Mouse (Mus musculus) lung, postnatal 25 days (tissue): ENCODE data around the gene A730071L15Rik.

Source experiments
- DNase-seq: peaks from one replicate; pipeline ENCODE4 v3.0.0; 2022; ENCODE audit warnings: low spot score

The A730071L15Rik gene

GRCm38 (mm10) chr11:6199410-6200086 lies at the start of gene A730071L15Rik:
A730071L15Rik (plus strand) TSS chr11:6200029.
- DNase-seq = no peak

GRCm38 (mm10) chr11:6152864-6153263 lies 47.0 kb upstream of the A730071L15Rik start:
- DNase-seq = no peak

- no peak for DNase-seq
These were observed 45.6 kb upstream of the A730071L15Rik start for GRCm38 (mm10) chr11:6154211-6154701.

DNA sequence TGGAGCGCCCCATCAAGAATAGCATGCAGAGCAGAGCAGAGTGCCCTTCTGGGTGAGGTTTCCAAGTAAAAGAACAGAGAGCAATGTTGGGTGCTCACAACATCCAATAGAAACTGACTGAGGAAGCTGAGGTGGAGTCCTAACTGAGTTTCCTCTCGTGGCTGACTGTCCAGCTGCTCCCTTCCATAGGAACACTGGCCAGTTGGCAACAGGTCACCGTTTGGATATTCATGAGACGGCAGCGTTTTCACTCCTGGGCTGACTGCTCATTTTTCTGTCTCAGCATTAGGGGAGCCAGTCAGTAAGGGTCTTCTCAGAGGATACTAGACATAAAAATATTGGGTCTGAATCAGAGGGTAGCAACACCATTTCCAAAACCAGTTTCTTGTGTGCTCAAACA lies 43.2 kb upstream of the A730071L15Rik start:
- no peak for DNase-seq

GRCm38 (mm10) chr11:6157119-6157518 lies 42.7 kb upstream of the A730071L15Rik start:
- DNase-seq = no peak

DNA sequence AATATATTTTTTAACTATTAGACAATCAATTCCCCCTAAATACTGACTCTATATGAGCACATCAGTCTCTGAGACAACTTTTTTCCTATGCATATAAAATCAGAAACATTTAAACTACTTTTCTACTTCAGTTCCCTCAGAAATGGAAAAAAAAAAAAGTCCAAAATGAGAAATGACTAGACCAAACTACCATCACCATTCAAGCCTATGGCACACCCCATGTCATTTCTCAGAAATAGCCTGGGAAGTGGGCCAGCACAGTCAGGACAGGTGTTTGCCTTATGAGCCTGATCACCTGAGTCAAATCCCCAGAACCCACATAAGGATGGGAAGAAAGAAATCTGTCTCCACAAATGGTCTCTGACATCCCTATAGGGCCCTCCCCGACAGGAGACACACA lies 41.3 kb upstream of the A730071L15Rik start:
- DNase-seq = no peak

DNA sequence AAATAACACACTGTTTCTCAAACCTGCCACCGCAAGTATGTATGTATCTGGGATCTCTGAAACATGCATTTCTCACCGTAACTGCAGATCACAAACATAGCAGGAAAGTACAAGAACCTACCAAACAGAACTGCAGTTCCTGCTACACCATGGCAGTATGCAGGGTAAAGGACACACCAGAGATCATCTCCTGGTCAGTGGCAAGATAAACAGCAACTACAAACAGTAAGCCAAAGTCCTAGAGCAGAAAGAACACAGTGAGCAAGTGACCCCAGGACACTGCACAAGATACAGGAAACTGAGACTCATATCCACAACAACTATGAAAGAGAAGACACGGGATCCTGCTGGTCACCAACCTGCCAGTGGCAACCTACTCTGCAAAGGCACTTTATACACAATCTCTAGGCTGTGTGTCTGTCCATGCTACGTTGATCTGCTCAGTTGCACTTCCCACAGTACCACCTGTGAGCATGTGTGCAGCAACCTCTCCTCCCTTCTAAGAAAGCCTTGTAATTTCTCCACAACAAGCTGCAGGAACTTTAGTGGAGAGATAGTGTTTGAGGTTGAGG lies 40.0 kb upstream of the A730071L15Rik start:
- DNase-seq = no peak

DNA sequence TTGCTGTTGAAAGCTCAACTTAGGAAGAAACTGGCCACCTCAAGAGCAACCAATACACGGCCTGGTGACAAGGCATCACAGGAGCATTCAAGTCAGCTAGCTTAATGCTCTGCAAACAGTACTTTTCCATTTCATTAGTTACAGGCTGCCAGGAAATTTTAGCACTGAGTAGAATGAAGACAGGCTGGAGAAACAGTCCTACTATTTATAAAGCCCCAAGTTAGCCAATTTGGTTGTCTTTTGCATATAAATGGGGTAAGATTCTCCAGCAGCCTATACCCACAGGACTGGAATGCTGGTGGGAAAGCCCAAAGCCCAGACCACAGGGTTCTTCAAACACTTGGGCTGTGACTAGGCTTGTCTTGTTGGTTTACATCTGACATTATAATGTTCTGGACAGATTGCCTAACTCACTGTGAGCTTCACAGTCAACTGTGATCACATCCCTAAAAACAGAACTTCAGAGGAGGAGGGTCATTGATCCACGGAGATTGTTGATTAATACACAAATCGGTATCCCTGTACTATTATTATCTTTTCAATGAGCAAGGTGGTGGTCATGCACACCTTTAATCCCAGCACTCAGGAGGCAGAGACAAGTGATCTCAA lies 39.1 kb upstream of the A730071L15Rik start:
- DNase-seq = no peak

DNA sequence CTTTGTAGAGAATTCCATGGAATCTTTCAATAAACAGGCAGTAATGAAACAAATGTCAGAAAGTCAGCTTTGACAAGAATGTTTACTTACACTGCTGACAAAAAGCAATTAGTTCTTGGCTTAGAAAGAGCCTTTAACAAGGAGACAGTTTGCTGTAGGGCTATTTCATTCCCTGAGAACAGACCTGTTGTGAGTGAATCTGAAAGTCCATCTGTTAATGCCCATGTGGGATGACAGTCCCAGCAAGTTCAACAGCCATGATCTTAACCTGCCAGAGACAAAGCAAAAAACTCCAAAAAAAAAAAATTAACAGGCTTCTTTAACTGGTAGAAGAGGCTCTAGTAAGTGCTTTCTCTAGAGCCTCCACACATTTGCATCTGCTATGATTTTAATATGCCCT lies 38.3 kb upstream of the A730071L15Rik start:
- no peak for DNase-seq

GRCm38 (mm10) chr11:6163062-6163461 lies 36.8 kb upstream of the A730071L15Rik start:
- no peak for DNase-seq

DNA sequence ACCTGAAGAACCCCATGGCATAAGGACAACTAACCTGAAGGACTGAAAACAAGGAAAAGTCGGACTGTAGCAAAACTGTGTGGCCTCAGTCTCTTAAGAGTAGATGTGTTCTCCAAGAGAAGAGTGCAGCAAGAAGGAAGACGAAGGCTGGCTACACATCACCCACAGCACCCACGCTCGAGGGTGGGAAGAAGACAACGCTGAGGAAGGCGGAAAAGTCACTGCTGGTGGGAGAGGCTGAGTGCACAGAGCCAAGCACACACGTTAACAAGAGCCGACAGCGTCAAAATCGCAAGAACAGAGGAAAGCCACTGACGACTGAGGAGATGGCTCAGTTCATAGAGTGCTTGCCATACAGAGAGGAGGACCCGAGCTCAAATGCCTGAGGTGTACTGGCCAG lies 36.1 kb upstream of the A730071L15Rik start:
- DNase-seq = no peak

DNA sequence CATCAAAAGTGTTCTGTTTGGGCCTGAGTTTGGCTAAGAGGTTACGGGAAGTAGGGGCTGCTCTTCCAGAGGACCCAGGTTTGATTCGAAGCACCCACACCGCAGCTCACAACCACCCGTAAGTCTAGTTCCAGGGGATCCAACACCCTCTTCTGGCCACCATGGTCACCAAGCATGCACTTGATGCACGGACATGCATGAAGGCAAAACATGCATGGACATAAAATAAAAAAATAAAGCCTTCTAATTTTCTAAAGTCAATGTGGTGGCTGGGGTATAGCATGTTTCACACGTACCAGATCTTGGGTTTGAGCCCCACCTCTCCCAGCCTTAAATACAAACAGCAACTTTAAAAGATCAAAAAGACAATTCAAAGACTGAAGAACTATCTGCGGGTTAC lies 35.0 kb upstream of the A730071L15Rik start:
- no peak for DNase-seq

DNA sequence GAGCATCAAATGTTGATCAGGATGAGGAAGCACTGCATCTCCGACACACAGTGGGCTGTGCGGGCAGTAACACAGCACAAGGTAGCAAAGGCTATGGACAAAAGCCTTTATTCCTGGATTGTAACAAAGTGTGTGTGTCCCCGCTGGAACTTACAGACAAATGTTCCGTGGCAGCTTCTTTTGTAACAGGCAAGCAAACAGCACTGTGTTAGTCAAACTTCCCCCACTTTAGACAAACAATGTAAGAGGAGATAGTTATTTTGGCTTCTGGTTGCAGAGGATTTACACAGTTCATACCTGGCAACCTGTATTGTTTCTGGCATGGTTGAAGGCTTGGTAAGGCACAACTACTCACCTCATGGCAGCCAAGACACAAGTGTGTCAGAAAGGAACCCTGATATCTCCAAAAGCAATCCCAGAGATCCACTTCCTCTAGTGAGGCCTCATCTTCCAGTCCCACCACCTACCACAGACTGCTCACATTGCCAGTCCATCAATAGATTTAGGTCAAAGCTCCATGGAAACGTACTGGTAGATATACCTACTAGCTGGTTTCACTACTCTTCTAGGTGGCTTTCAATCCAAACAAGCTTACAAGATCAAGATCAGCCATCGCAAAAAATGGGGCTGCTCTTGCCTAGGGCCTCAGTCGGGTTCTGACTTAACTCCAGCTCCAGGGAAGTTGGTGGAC lies 34.3 kb upstream of the A730071L15Rik start:
- DNase-seq = no peak

DNA sequence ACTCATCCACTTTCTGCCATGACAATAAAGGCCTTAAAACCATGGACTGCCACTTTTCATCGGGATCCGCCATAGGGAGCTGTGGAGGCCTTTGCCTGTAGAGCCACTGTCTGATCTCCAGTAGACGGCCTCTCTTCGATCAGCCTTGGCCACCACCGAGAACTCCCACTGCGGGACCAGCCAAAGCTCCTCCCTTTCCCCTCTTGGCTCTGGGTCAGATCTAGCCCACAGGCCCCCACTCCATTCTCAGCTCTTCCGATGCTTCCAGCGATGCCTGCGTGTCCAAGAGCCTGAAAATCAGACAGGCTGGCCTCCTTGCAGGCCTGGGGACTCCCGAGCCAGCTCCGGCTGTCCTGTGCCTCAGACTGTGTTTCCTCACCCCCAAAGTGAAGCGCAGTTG lies 33.5 kb upstream of the A730071L15Rik start:
- no peak for DNase-seq

- DNase-seq = no peak
These were observed 30.7 kb upstream of the A730071L15Rik start for GRCm38 (mm10) chr11:6169041-6169663.

GRCm38 (mm10) chr11:6174719-6175118 lies 25.1 kb upstream of the A730071L15Rik start:
- DNase-seq = peak; percentile 53

DNA sequence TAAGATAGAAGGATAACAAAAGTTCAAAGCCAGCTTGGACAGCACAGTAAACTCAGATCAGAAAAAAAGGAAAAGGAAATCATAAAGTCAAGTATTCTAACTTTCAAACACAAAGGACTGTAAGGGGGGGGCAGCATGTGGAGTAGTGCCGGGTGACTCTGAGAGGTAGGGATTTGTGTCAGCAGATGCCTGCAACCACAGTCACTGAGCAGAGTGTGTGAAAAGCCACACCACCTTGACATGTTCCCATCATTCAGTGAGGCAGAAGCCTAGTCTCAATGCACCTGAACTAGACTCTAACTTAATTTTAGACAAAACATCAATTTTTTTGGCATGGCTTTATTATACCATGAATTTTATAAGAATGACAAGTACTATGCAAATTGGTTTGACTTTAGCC lies 24.3 kb upstream of the A730071L15Rik start:
- no peak for DNase-seq

- no peak for DNase-seq
These were observed 21.9 kb upstream of the A730071L15Rik start for GRCm38 (mm10) chr11:6177781-6178420.

DNA sequence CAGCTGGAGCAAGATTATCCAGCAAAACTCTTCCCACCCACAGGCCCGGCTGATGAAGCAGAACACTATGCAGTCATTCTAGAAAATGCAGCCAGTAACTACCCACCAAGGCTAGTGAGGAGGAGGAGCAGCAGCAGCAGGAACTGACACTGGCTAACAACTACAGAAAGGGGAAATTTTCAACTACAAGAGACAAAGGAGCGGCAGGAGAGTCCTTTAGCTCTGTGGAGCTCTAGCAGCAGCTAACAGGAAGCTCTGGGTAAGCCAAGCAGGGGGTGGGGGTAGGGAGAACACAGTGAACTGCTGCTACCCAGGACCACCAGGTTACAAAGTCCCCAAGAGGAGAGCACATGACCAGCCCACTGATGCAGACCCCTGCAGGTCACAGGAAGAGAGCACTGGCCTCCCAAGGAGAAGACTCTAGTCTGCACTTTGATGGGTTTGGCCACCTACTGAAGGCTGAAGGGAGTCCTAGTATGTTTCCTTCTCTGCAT lies 21.1 kb upstream of the A730071L15Rik start:
- DNase-seq = no peak

- no peak for DNase-seq
These were observed 20.6 kb upstream of the A730071L15Rik start for GRCm38 (mm10) chr11:6179194-6179593.

DNA sequence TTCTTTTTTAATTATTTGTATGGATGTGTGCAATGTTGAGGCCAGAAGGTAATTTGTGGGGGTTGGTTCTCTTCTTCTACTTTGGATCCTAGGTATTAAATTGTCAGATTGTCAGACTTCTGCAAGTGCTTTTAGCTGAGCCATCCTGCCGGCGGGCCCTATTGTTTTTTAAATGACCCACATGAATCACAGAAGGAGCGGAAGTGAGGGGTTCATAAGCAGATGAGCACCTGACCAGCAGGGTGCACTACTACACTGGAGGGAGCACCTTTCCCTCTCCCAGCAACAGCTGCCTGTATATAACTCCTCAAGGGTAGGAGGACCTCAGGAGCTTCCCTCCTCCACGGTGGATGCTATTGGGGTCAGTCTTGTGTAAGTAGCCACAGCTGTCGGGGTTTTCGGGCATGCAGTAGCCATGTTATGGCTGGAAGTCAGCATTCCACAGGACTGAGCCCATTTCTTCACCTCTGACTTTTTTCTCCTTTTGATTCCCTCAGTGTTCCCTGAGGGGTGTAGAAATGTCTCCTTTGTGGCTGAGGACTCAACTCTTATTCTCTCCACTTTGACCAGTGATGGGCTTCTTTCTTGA lies 18.9 kb upstream of the A730071L15Rik start:
- no peak for DNase-seq
